Mouse (Mus musculus) hindbrain, embryonic 14.5 days (tissue): Measurements from ENCODE around the gene Pigl. TPM values are rescaled to one million over a fixed set of nuclear protein-coding genes. Genes with fewer than 3 reads are reported as not detected.

Experiments used
- ATAC-seq: fragments of 200-750 bp; cut with Nextera tagmentation; 2 replicates; pipeline ENCODE4 v1.8.0; 2017; ENCODE audit warnings: moderate number of reproducible peaks, mild to moderate bottlenecking, moderate TSS enrichment, moderate library complexity; ENCODE audit not compliant: low FRiP score
- DNase-seq: peaks from one replicate; pipeline ENCODE4 v3.0.0-alpha.2; 2015; ENCODE audit warnings: low spot score
- H3K27ac ChIP-seq: fragments of 300-500 bp; sonication (generic); 2 replicates; pipeline ENCODE4 v1.5.1; 2014; ENCODE audit warnings: mild to moderate bottlenecking, moderate library complexity
- H3K27me3 ChIP-seq: fragments of 300-500 bp; sonication (generic); 2 replicates; pipeline ENCODE4 v1.6.1; 2014; ENCODE audit warnings: mild to moderate bottlenecking, low read length, mixed read lengths; ENCODE audit not compliant: control insufficient read depth, insufficient read depth
- H3K36me3 ChIP-seq: fragments of 300-500 bp; sonication (generic); replicated peaks from 2 replicates; pipeline ENCODE4 v1.6.1; 2014; ENCODE audit not compliant: control insufficient read depth, insufficient read depth
- H3K4me1 ChIP-seq: fragments of 300-500 bp; sonication (generic); replicated peaks from 2 replicates; pipeline ENCODE4 v1.6.1; 2014; ENCODE audit warnings: antibody characterized with exemption, low read length, mixed read lengths; ENCODE audit not compliant: control insufficient read depth, insufficient read depth
- H3K4me2 ChIP-seq: fragments of 300-500 bp; sonication (generic); replicated peaks from 2 replicates; pipeline ENCODE4 v1.6.1; 2014; ENCODE audit warnings: mild to moderate bottlenecking, moderate library complexity
- H3K4me3 ChIP-seq: fragments of 300-500 bp; sonication (generic); replicated peaks from 2 replicates; pipeline ENCODE4 v1.5.1; 2014; ENCODE audit warnings: mild to moderate bottlenecking, low read length
- H3K9ac ChIP-seq: fragments of 300-500 bp; sonication (generic); 2 replicates; pipeline ENCODE4 v1.6.1; 2014
- H3K9me3 ChIP-seq: fragments of 300-500 bp; sonication (generic); 2 replicates; pipeline ENCODE4 v1.6.1; 2016; ENCODE audit warnings: low read length; ENCODE audit not compliant: control insufficient read depth
- WGBS: fragments of 180-500 bp; shearing (Covaris S2); extraction: QIAGEN DNeasy Blood & Tissue Kit; methylation state at CpG from one replicate; pipeline ENCODE4 v1.1.7; 2014; 5-methylcytosine and 5-hydroxymethylcytosine counted together
- polyA plus RNA-seq: library from polyadenylated mRNA; unstranded; fragments of >200 nt; fragmentation: Nextera tagmentation; extraction: Ambion mirVana; gene quantifications from 2 replicates; pipeline ENCODE4 v1.2.1, GENCODE M21; 2014

Pigl gene
- polyA plus RNA-seq, result 8.6 and 10.4 TPM in 2 replicates

DNA sequence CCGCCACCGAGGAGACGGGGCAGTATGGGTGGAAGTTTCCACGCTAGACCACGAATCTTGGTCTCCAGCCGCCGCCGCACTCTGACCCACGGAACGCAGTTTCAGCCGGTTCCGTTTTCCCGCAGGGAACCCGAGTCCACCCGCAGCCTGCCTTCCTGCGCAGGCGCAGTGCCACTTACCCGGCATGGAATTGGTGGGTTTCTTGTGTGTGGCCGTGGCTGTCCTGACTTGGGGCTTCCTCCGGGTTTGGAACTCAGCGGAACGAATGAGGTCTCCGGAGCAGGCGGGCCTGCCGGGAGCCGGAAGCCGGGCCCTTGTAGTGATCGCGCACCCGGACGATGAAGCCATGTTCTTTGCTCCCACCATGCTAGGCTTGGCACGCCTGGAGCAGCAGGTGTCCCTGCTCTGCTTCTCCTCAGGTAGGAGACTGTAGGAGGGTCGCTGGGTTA, at the start of gene Pigl, which contains the start of gene Ncor1:
Gene Pigl, plus strand, starts transcription at position 185 of the 449 bp plus-strand sequence.
Gene Ncor1, minus strand, starts transcription at position 266 of the 449 bp plus-strand sequence.
- Histone ChIP-seq H3K4me2 (peak within 1 kb of the TSS; percentile 81), H3K9me3 (no peaks in the 10 kb centered on the region), H3K4me3 (peak within 1 kb of the TSS; percentile 94), H3K27ac (peak within 1 kb of the TSS; percentile 96), H3K4me1 (peaks cover 17% of the 10 kb centered on the region), H3K36me3 (no peaks in the 10 kb centered on the region), H3K27me3 (no peaks in the 10 kb centered on the region), H3K9ac (peak within 1 kb of the TSS; percentile 96)
- WGBS, result under 1% methylated on average over 33 of the region's 33 CpGs
- ATAC-seq (peak; percentile 58; the same call in 1 of the 2 replicates), DNase-seq (peak; percentile 83)

DNA sequence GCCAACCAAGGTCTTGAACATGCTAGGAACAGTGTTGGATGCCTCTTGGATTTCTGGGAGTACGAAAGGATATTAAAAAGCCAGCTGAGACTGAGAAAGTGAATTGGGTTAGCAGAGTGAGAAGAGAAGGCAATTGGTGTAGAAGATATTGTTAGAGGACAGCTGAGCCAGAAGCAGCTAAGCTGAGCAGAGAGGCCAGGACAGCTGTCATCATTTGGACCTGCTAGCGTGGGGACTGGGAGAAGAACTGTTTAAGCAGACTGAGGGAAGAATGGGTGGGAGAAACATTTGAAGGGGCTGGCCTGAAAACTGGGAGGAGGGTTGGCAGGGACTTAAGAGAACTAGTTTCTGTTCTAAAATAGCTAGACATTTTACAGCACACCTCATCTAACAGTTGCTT, 49.4 kb upstream of the Pigl start:
- DNase-seq (no peak), ATAC-seq (no peak)
- 81% methylated on average over 2 of the region's 2 CpGs for WGBS
- Histone ChIP-seq H3K36me3 (peaks cover 38% of the 10 kb centered on the region), H3K4me2 (no peak overlapping the region), H3K27me3 (no peaks in the 10 kb centered on the region), H3K27ac (no peak overlapping the region), H3K9me3 (no peaks in the 10 kb centered on the region), H3K9ac (no peak overlapping the region), H3K4me1 (no peaks in the 10 kb centered on the region), H3K4me3 (no peak overlapping the region)

DNA sequence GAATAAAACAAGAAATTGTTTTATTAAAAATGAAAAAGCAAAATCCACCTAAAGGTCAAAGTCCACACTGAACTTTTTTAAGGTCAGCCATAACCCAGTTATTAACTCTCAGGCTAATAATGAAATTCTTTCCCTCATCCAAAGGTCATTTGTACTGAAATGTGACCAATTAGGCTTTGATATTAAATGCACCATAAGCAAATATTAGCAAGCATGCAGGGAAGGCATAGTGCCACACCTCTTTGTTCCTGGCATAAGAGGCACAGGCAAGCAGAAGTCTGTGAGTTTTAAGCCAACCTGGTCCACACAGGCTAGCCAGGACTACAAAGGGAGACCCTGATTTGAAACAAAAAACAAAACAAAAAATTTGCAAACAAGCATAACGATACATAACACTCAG, 48.6 kb upstream of the Pigl start:
- Histone ChIP-seq H3K27ac (no peak overlapping the region), H3K4me3 (no peak overlapping the region)
- ATAC-seq, result no peak

DNA sequence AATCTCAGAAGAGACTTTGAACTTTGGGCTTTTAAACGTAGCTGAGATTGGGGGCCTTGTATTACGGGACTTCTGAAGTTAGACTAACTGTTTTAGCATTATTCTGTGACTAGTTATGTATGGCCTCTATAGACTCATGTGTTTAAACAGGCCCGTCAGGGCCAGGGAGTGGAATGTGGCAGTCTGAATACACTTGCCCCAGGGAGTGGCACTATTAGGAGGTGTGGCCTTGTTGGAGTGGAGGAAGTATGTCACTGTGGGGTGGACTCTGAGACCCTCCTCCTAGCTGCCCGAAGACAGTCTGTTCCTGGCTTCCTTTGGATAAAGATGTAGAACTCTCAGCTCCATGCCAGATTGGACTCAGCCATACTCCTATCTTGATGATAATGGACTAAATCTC, 43.2 kb upstream of the Pigl start:
- Histone ChIP-seq H3K27ac (no peak overlapping the region), H3K4me2 (no peak overlapping the region), H3K9ac (no peak overlapping the region), H3K36me3 (peaks cover 58% of the 10 kb centered on the region), H3K4me3 (no peak overlapping the region), H3K9me3 (no peaks in the 10 kb centered on the region), H3K4me1 (no peaks in the 10 kb centered on the region), H3K27me3 (no peaks in the 10 kb centered on the region)
- 91% methylated on average over 4 of the region's 4 CpGs for WGBS
- ATAC-seq (no peak), DNase-seq (no peak)

More for the DNA sequence above, 48.6 kb upstream of the Pigl start:
- 96% methylated on average over 1 of the region's 1 CpGs for WGBS
- no peak overlapping the region for H3K4me2 ChIP-seq
- H3K9me3 ChIP-seq, result no peaks in the 10 kb centered on the region
- peaks cover 43% of the 10 kb centered on the region for H3K36me3 ChIP-seq
- H3K4me1 ChIP-seq, result no peaks in the 10 kb centered on the region
- H3K9ac ChIP-seq, result no peak overlapping the region
- no peaks in the 10 kb centered on the region for H3K27me3 ChIP-seq
- DNase-seq, result no peak

GRCm38 (mm10) chr11:62424525-62424924, 33.7 kb upstream of the Pigl start:
- Histone ChIP-seq H3K27ac (no peak overlapping the region), H3K9ac (no peak overlapping the region), H3K4me3 (no peak overlapping the region), H3K36me3 (peaks cover 40% of the 10 kb centered on the region), H3K4me1 (no peaks in the 10 kb centered on the region), H3K27me3 (no peaks in the 10 kb centered on the region), H3K4me2 (no peak overlapping the region), H3K9me3 (no peaks in the 10 kb centered on the region)
- 62% methylated on average over 2 of the region's 2 CpGs for WGBS
- ATAC-seq, result no peak
- no peak for DNase-seq

DNA sequence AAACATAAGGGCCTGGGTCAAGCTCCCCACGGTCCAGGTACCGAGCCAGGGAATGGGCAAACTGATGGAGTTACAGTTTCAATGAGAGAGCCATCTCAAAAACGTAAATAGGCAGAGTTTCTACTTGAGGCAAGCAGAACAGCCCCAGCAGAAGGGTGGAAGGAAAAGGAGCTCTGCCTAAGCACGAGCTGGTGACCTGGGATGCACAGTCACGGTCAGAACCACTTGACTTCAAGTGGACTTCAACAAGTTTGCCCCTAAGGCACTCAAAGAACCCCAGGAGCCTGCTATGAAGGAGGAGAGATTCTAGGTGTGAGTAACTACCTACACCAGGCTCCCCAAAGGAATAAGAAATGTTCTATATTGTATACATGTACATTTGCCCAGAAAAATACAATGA, 32.0 kb upstream of the Pigl start:
- ATAC-seq (no peak), DNase-seq (no peak)
- no peaks in the 10 kb centered on the region for H3K27me3 ChIP-seq
- peaks cover 43% of the 10 kb centered on the region for H3K36me3 ChIP-seq
- no peak overlapping the region for H3K4me3 ChIP-seq
- no peak overlapping the region for H3K4me2 ChIP-seq
- H3K9ac ChIP-seq, result no peak overlapping the region
- WGBS, result 92% methylated on average over 5 of the region's 5 CpGs
- no peaks in the 10 kb centered on the region for H3K9me3 ChIP-seq
- no peaks in the 10 kb centered on the region for H3K4me1 ChIP-seq
- no peak overlapping the region for H3K27ac ChIP-seq

- no peak for DNase-seq
Observed at GRCm38 (mm10) chr11:62427105-62427504, 31.2 kb upstream of the Pigl start.

DNA sequence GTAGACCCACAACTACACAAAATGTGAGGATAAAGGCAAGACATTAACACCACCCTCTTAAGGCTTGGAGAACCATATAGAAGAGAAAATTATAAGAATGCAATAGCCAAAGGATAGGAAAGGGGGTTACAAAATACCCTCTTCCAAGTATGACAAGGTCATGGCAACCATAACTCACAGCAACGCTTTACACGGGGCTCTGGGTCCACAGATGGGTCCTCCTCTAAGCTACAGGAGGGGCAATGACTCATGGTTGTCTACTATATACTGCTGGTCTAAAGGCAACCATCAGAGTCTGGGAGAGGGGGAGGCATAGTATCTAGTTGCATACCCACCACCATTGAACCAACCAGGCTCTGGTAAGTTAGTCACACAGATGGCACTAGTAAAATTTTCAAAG, 26.0 kb upstream of the Pigl start:
- H3K27ac ChIP-seq, result no peak overlapping the region
- H3K4me2 ChIP-seq, result no peak overlapping the region
- H3K4me3 ChIP-seq, result no peak overlapping the region
- WGBS, result 94% methylated on average over 2 of the region's 2 CpGs
- no peak for ATAC-seq
- no peak overlapping the region for H3K9ac ChIP-seq
- H3K9me3 ChIP-seq, result no peaks in the 10 kb centered on the region
- no peaks in the 10 kb centered on the region for H3K4me1 ChIP-seq
- no peak for DNase-seq
- H3K27me3 ChIP-seq, result no peaks in the 10 kb centered on the region
- H3K36me3 ChIP-seq, result peaks cover 43% of the 10 kb centered on the region

More at GRCm38 (mm10) chr11:62427105-62427504, 31.2 kb upstream of the Pigl start:
- Histone ChIP-seq H3K4me2 (no peak overlapping the region), H3K9me3 (no peaks in the 10 kb centered on the region), H3K4me1 (no peaks in the 10 kb centered on the region), H3K27ac (no peak overlapping the region), H3K36me3 (peaks cover 37% of the 10 kb centered on the region), H3K4me3 (no peak overlapping the region), H3K27me3 (no peaks in the 10 kb centered on the region), H3K9ac (no peak overlapping the region)
- 88% methylated on average over 2 of the region's 3 CpGs for WGBS
- ATAC-seq, result no peak

DNA sequence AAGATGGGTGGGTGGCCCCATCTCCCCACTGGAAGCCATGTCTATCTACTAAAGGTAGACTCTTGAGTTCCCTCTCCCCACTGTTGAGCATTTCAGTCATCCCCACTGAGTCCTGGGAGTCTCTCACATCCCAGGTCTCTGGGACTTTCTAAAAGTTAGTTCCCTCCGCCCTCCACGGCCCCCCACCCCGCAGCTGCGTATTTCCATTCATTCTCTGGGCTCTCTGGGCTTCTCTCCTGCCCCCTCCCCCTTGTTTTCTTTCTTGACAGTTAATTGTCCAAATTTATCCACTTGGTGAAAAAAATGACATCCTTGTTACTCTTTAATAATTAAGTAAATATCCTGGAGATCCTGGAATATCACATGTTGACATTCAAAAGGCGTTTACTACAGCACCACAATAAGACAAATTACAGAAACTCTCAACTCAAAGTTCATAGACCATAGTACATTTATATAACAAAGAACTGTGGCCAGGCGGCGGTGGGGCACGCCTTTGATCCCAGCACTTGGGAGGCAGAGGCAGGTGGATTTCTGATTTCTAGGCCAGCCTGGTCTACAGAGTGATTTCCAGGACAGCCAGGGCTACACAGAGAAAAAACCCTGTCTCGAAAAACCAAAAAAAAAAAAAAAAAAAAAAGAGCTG, 17.5 kb upstream of the Pigl start:
- DNase-seq, result no peak

More for the DNA sequence above, 17.5 kb upstream of the Pigl start:
- no peak overlapping the region for H3K4me2 ChIP-seq
- no peak overlapping the region for H3K9ac ChIP-seq
- no peak overlapping the region for H3K4me3 ChIP-seq
- ATAC-seq, result no peak
- no peak overlapping the region for H3K27ac ChIP-seq
- H3K27me3 ChIP-seq, result no peaks in the 10 kb centered on the region
- no peaks in the 10 kb centered on the region for H3K4me1 ChIP-seq
- H3K36me3 ChIP-seq, result peaks cover 11% of the 10 kb centered on the region
- 98% methylated on average over 9 of the region's 9 CpGs for WGBS
- H3K9me3 ChIP-seq, result no peaks in the 10 kb centered on the region
